Comparison of ENCODE assay signal across 23 mouse cellular contexts in the genomic region with DNA sequence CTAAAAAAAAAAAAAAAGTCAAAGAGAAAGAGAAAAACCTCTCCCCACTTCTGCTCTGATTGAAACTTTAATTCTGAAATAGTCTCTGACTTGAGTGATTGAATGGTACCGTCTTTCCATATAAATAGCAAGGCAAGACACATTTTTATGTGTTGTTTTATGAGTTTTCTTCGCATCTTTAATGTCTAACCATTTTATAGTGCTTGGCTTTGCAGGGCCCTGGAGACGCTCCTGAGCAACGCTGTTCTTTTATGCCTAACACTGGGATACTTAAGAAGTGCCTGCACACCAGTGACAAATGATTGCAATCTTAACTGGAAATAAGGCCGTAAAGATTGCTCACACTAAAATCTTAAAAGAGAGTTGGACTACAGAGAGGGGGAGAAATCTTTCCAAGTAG.
"Had no signal": no experiment of that assay in that cellular context is flagged by ENCODE, and none has a peak within 500 bp of the region (broad histone marks: within the 10 kb centered on the region; RNA-seq: fewer than 3 reads in every experiment).

No protein-coding gene starts in this region.

- H3K27ac ChIP-seq: heart, adult 2 months; heart, embryonic 13.5 days; heart, embryonic 15.5 days; hindbrain, embryonic 13.5 days; hindbrain, embryonic 15.5 days; hindbrain, postnatal 0 days; layer of hippocampus, adult 2 months; left cerebral cortex, adult 2 months had no signal

- H3K4me1 ChIP-seq: hindbrain, embryonic 13.5 days had no signal

- H3K4me2 ChIP-seq: heart, embryonic 11.5 days; heart, embryonic 13.5 days; heart, embryonic 15.5 days; hindbrain, embryonic 13.5 days; hindbrain, embryonic 15.5 days; liver, embryonic 11.5 days had no signal

- H3K4me3 ChIP-seq: heart, adult 2 months; heart, embryonic 13.5 days; heart, embryonic 15.5 days; hindbrain, embryonic 13.5 days; hindbrain, embryonic 15.5 days; layer of hippocampus, adult 2 months; left cerebral cortex, adult 2 months had no signal

- H3K36me3 ChIP-seq: heart, embryonic 13.5 days; heart, embryonic 15.5 days; hindbrain, embryonic 13.5 days; hindbrain, embryonic 15.5 days had no signal

- DNase-seq: forebrain, postnatal 0 days; gastrocnemius, postnatal 10 days; gastrocnemius, postnatal 36 days; heart, adult 11 months; heart, adult 2 months; heart, postnatal 14 days; heart, postnatal 36 days; kidney, adult 18-20 months; kidney, adult 8-10 months; kidney, postnatal 10 days; kidney, postnatal 25 days; kidney, postnatal 4 days; liver had no signal

- H3K27me3 ChIP-seq: heart, embryonic 13.5 days; heart, embryonic 15.5 days; hindbrain, embryonic 13.5 days; hindbrain, embryonic 15.5 days had no signal

- ATAC-seq: forebrain, postnatal 0 days; hindbrain, postnatal 0 days; intestine, embryonic 16.5 days had no signal

- H3K9me3 ChIP-seq: heart, embryonic 13.5 days; heart, embryonic 15.5 days; hindbrain, embryonic 13.5 days; hindbrain, embryonic 15.5 days had no signal

- H3K9ac ChIP-seq: forebrain, postnatal 0 days; heart, embryonic 13.5 days; heart, embryonic 15.5 days; hindbrain, embryonic 13.5 days; hindbrain, embryonic 15.5 days had no signal
